In genomic region chrX:53214557-53215229, GRCm38 (mm10) we compare ENCODE assay signal across 13 mouse cellular contexts. TPM values are rescaled to one million over a fixed set of nuclear protein-coding genes. Genes with fewer than 3 reads are reported as not detected.
A peak's percentile ranks its signal among the peaks of the same experiment; 100 is the strongest.
DNase-seq lines count a peak whose midpoint lies in the region; ATAC-seq and TF ChIP-seq lines count a peak whose summit lies in the region.
"Had no signal": no experiment of that assay in that cellular context is flagged by ENCODE, and none has a peak within 500 bp of the region (broad histone marks: within the 10 kb centered on the region; RNA-seq: fewer than 3 reads in every experiment).

No protein-coding gene starts in this region.

- no peak overlapping the region for H3K27ac ChIP-seq in heart, embryonic 10.5 days
- H3K27ac ChIP-seq in liver, adult 2 months (replicated peaks; ENCODE audit: insufficient read depth, low read depth, low read length), result no peak overlapping the region
- H3K27ac ChIP-seq in liver, embryonic 12.5 days, result no peak overlapping the region
- H3K27ac ChIP-seq in stomach, embryonic 14.5 days (ENCODE audit: low read length), result peak overlapping the region; percentile 27; the same call in 1 of the 2 replicates
- H3K27ac ChIP-seq: midbrain, embryonic 12.5 days had no signal

- peak; percentile 92 for DNase-seq in heart, adult 11 months
- no peak for DNase-seq in heart, embryonic 10.5 days (ENCODE audit: low spot score)
- DNase-seq in liver, adult 2 months (ENCODE audit: extremely low read depth, low read depth, low spot score), result peak; percentile 2
- DNase-seq in kidney, postnatal 4 days, result peak; percentile 48 to 61
- DNase-seq in layer of hippocampus, postnatal 25 days (ENCODE audit: extremely low spot score in 1 of 2, low spot score in 1 of 2), result no peak
- DNase-seq in c-Kit-positive CD71-positive TER-119-positive erythroid progenitor cells, embryonic 14.5 days (ENCODE audit: low spot score), result no peak

- no peaks in the 10 kb centered on the region for H3K9me3 ChIP-seq in heart, embryonic 10.5 days
- H3K9me3 ChIP-seq in liver, embryonic 12.5 days (replicated peaks), result no peaks in the 10 kb centered on the region
- no peaks in the 10 kb centered on the region for H3K9me3 ChIP-seq in stomach, embryonic 14.5 days (ENCODE audit: control insufficient read depth, low read depth, low read length)
- H3K9me3 ChIP-seq: G1E; midbrain, embryonic 12.5 days had no signal

- H3K79me2 ChIP-seq in liver, adult 2 months (ENCODE audit: control insufficient read depth, insufficient read depth, low read length), result no peaks in the 10 kb centered on the region

- no peak for ATAC-seq in liver, embryonic 12.5 days
- ATAC-seq in stomach, embryonic 14.5 days (ENCODE audit: insufficient number of reproducible peaks, insufficient read depth, low FRiP score, low read depth), result no peak

- no peaks in the 10 kb centered on the region for H3K36me3 ChIP-seq in heart, embryonic 10.5 days
- H3K36me3 ChIP-seq in liver, adult 2 months (ENCODE audit: control insufficient read depth, insufficient read depth, low read length), result no peaks in the 10 kb centered on the region
- no peaks in the 10 kb centered on the region for H3K36me3 ChIP-seq in liver, embryonic 12.5 days
- no peaks in the 10 kb centered on the region for H3K36me3 ChIP-seq in stomach, embryonic 14.5 days (ENCODE audit: control insufficient read depth, insufficient read depth, low read length)
- H3K36me3 ChIP-seq: G1E; midbrain, embryonic 12.5 days had no signal

- TF ChIP-seq CTCF in liver, adult 2 months (IDR thresholded peaks at IDR 0.05; ENCODE audit: low read depth, low read length), result no peak

- no peak overlapping the region for H3K4me2 ChIP-seq in liver, embryonic 12.5 days
- H3K4me2 ChIP-seq in stomach, embryonic 14.5 days (replicated peaks; ENCODE audit: low read depth, low read length), result no peak overlapping the region
- H3K4me2 ChIP-seq: midbrain, embryonic 12.5 days had no signal

- H3K4me3 ChIP-seq in heart, embryonic 10.5 days, result no peak overlapping the region
- no peak overlapping the region for H3K4me3 ChIP-seq in liver, adult 2 months (ENCODE audit: insufficient read depth, low read depth, low read length)
- no peak overlapping the region for H3K4me3 ChIP-seq in liver, embryonic 12.5 days
- H3K4me3 ChIP-seq in stomach, embryonic 14.5 days (ENCODE audit: low read depth, low read length), result no peak overlapping the region
- H3K4me3 ChIP-seq: midbrain, embryonic 12.5 days had no signal

- no peak for TF ChIP-seq POLR2A in liver, adult 2 months (IDR thresholded peaks at IDR 0.05; ENCODE audit: extremely low read depth, insufficient read depth, low read length)

- H3K27me3 ChIP-seq in heart, embryonic 10.5 days (ENCODE audit: insufficient read depth, poor library complexity, severe bottlenecking), result no peaks in the 10 kb centered on the region
- no peaks in the 10 kb centered on the region for H3K27me3 ChIP-seq in liver, adult 2 months (ENCODE audit: control insufficient read depth, insufficient read depth, low read length)
- H3K27me3 ChIP-seq in liver, embryonic 12.5 days (replicated peaks), result no peaks in the 10 kb centered on the region; the same call in 1 of the 2 replicates
- no peaks in the 10 kb centered on the region for H3K27me3 ChIP-seq in stomach, embryonic 14.5 days (ENCODE audit: control insufficient read depth, insufficient read depth, low read length)
- H3K27me3 ChIP-seq: midbrain, embryonic 12.5 days had no signal

- no peak overlapping the region for H3K9ac ChIP-seq in liver, adult 2 months (ENCODE audit: low read depth, low read length)
- no peak overlapping the region for H3K9ac ChIP-seq in liver, embryonic 12.5 days
- H3K9ac ChIP-seq in stomach, embryonic 14.5 days (replicated peaks; ENCODE audit: low read depth, low read length), result no peak overlapping the region
- H3K9ac ChIP-seq: midbrain, embryonic 12.5 days had no signal

- WGBS in heart, embryonic 10.5 days, result 67% methylated on average over 7 of the region's 7 CpGs
- 70% methylated on average over 7 of the region's 7 CpGs for WGBS in liver, adult 2 months
- 61% methylated on average over 7 of the region's 7 CpGs for WGBS in liver, embryonic 12.5 days (ENCODE audit: insufficient replicate concordance)
- 45% methylated on average over 7 of the region's 7 CpGs for WGBS in stomach, embryonic 14.5 days

- peaks cover 12% of the 10 kb centered on the region for H3K4me1 ChIP-seq in heart, embryonic 10.5 days
- H3K4me1 ChIP-seq in liver, adult 2 months (ENCODE audit: control insufficient read depth, insufficient read depth, low read length), result no peaks in the 10 kb centered on the region; the same call in 1 of the 2 replicates
- H3K4me1 ChIP-seq in liver, embryonic 12.5 days, result no peaks in the 10 kb centered on the region
- peaks cover 6% of the 10 kb centered on the region; the same call in 1 of the 2 replicates for H3K4me1 ChIP-seq in stomach, embryonic 14.5 days (ENCODE audit: control insufficient read depth, insufficient read depth, low read length)
- H3K4me1 ChIP-seq: midbrain, embryonic 12.5 days had no signal

RNA-seq across cellular contexts. Expression of gene Plac1, which starts 25.2 kb away (rescaled TPM):
- polyA plus RNA-seq in heart, embryonic 10.5 days (2016; fragmentation: Nextera tagmentation; extraction: Ambion mirVana), result 13.3 and 15.1 TPM in 2 replicates
- total RNA-seq in liver, adult 2 months (2014; rRNA removed), result not detected in 2 replicates
- polyA plus RNA-seq in liver, adult 2 months (2012; rRNA removed), result not detected in 2 replicates
- polyA plus RNA-seq in liver, embryonic 12.5 days (2016; fragmentation: Nextera tagmentation; extraction: Ambion mirVana), result 2.7 and 3.0 TPM in 2 replicates
- polyA plus RNA-seq in stomach, embryonic 14.5 days (2014; fragmentation: Nextera tagmentation; extraction: Ambion mirVana), result 13.7 and 15.3 TPM in 2 replicates
- not detected for total RNA-seq in layer of hippocampus, postnatal 25 days (2021)
- total RNA-seq: G1E; hematopoietic stem cell, adult 5-6 weeks; left cerebral cortex, postnatal 25 days had no signal
- polyA plus RNA-seq: G1E had no signal

RNA-seq across cellular contexts. Expression of gene Fam122b, which starts 54.9 kb away (rescaled TPM):
- 14.8 and 21.1 TPM in 2 replicates for polyA plus RNA-seq in heart, embryonic 10.5 days (2016; fragmentation: Nextera tagmentation; extraction: Ambion mirVana)
- 1.2 and 1.5 TPM in 2 replicates for total RNA-seq in liver, adult 2 months (2014; rRNA removed)
- 1.0 and 1.6 TPM in 2 replicates for polyA plus RNA-seq in liver, adult 2 months (2012; rRNA removed)
- polyA plus RNA-seq in liver, embryonic 12.5 days (2016; fragmentation: Nextera tagmentation; extraction: Ambion mirVana), result 6.7 and 7.9 TPM in 2 replicates
- polyA plus RNA-seq in stomach, embryonic 14.5 days (2014; fragmentation: Nextera tagmentation; extraction: Ambion mirVana), result 12.4 TPM in 2 replicates
- 1 to 10 TPM; 2.7 to 3.6 TPM for total RNA-seq in layer of hippocampus, postnatal 25 days (2021)

RNA-seq across cellular contexts. Expression of gene Fam122c, which starts 58.5 kb away (rescaled TPM):
- not detected in 2 replicates for polyA plus RNA-seq in heart, embryonic 10.5 days (2016; fragmentation: Nextera tagmentation; extraction: Ambion mirVana)
- total RNA-seq in liver, adult 2 months (2014; rRNA removed), result not detected in 2 replicates
- not detected in 2 replicates for polyA plus RNA-seq in liver, adult 2 months (2012; rRNA removed)
- not detected in 2 replicates for polyA plus RNA-seq in liver, embryonic 12.5 days (2016; fragmentation: Nextera tagmentation; extraction: Ambion mirVana)
- polyA plus RNA-seq in stomach, embryonic 14.5 days (2014; fragmentation: Nextera tagmentation; extraction: Ambion mirVana), result not detected in 2 replicates
- not detected for total RNA-seq in layer of hippocampus, postnatal 25 days (2021)
- total RNA-seq: adrenal gland, postnatal 4 days; G1E; hematopoietic stem cell, adult 5-6 weeks; left cerebral cortex, postnatal 25 days had no signal
- polyA plus RNA-seq: G1E; midbrain, embryonic 12.5 days had no signal

Comparison
In these comparisons a context has a peak if more than half of its experiments do, and no peak if none do; other contexts are left out.
1. DNase-seq: peak in heart, adult 11 months (single experiment), liver, adult 2 months (single experiment) and kidney, postnatal 4 days (2 of 2); none in heart, embryonic 10.5 days (single experiment), layer of hippocampus, postnatal 25 days (0 of 2) and c-Kit-positive CD71-positive TER-119-positive erythroid progenitor cells, embryonic 14.5 days (single experiment).